Mouse (Mus musculus) heart, postnatal 36 days (tissue): ENCODE measurements at regions not wholly inside any gene's neighbourhood (a gene's known extent, or its start where the extent isn't known, plus 50 kb on each side); places are given as distances from the start of the nearest gene placed in this dataset.

Source experiments
- DNase-seq, 2 experiments: peaks; one replicate each; pipeline ENCODE4 v3.0.0; 2021 to 2022
- intact Hi-C: fragments of 180-260 bp; cut with DNase I; formaldehyde crosslinking; loops from one replicate; pipeline ENCODE4 v1.15.1; 2025

DNA sequence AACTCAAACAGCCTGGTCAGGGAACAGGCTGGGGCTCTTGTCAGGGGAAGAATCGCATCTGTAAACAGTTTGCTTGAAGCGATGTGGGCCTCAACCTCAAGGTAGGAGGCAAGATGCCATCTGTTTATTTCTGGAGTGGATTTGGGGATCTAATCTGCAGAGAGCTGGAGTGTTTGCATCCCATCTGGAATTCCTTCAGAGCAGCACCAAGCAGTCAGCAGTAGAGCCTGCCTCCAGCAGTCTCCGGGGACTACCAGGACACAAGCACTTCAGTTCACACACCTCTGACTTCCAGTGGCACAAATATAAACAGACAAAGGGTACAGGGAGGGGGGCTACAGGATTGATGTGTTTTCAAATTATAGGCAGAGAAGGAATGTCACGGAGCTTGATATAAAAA, 262.8 kb upstream of the Fermt1 start:
- intact Hi-C loops, result no loop called here
- DNase-seq, result no peak

DNA sequence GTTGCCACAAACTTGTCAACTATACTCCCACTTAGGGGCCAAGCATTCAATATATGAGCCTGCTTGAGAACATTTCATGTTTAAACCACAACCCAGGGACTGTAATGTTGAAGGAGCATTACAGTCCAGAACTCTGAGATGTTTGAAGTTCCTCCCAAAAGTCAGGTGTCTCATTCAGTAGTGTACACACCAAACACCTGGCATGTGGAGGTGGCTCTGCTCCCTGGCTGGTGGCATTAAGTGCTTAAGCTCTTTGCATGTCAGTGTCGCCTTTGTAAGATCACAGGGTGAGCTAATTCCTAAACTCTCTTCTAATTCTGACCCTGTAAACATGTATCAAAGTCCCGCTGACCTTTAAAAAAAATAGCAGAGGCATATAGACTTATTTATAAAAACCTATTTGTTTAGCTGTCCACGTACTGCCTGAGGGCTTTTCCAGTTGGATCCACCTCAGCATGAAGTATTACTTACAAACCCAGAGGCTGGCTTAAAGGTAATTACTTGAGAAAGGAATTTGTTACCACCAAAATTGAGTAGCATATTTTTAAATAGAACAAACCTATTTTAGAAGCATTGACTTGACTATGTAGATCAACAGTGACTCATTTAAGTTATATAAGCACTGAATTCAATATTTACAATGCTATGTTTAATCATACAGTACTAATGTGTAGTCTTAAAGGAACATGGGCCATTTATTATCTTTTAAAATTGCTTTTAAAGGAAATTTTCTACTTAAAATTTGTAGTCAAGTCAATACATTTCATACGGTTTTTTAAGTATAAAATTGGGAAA, 276.3 kb upstream of the Fermt1 start:
- intact Hi-C loops, result no loop called here
- no peak for DNase-seq

DNA sequence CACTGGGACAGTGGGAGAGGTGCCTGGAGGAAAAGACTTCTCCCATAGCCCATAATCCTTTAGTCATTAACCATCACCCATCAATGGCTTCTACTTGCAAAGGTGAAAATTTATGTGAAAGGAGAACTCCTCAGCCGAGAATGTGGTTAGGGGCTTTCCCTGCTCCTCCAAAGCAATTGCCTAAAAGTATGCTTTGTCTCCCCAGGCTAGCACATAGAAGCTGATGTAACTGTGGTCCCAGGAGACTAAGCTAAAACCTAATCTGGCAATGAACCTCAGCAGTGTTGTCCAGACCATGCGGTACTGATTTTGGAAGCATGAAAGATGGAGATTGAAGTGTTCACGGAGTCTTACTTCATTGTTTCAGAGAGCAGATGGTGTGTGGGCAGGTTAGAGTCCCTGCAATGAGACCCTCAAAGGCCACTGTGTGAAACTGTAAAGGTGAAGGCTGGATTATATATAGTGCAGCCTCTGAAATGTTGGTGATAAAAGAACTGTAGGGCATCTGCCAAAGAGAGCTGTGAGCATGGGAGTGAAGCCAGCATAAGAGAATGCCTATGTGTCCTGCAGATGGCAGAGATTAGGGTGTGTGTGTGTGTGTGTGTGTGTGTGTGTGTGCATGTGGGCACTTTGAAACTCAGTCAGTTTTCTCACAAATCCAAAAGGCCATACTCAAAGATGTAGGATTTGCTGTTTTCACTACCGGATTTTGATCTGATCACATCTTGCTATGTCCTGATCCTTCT, 289.6 kb upstream of the Fermt1 start:
- no peak for DNase-seq
- intact Hi-C loops, result no loop called here

DNA sequence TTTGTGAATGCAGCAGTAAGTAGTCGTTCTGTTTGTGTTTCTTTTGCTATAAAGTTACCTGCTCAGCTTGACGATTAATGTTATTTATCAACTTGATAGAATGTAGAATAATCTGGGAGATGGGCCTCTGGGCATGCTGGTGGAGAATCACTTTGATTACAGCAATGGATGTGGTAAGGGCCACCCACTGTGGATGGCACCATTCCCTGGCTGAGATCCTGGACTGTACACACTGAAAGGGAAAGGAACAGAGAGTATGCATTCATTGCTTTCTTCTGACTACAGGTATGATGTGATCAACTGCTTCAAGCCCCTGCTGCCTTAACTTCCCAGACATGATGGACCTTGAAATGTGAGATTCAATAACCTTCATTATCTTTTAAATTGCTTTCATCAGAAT, 299.8 kb upstream of the Bmp2 start:
- intact Hi-C loops, result no loop called here
- no peak for DNase-seq

DNA sequence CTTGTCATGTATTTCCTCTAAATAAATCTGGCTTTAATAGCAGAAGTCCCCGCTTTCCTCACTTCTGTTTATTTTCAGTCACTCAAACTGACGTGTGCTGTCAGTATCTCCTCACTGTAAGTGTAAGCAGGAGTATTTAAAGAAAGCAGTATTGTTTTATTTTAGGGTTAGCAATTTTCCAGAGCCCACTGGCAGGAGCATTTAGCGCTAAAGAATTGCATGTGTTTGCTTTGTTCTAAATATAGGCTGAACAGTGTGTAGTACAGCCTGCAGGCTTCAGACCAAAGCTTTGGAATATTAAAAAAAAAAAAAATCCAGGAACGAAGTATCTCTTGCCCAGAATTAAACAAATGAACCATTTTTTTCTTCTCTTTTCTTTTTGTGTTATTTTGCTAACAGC, 277.5 kb upstream of the Bmp2 start:
- intact Hi-C loops, result no loop called here
- no peak for DNase-seq

DNA sequence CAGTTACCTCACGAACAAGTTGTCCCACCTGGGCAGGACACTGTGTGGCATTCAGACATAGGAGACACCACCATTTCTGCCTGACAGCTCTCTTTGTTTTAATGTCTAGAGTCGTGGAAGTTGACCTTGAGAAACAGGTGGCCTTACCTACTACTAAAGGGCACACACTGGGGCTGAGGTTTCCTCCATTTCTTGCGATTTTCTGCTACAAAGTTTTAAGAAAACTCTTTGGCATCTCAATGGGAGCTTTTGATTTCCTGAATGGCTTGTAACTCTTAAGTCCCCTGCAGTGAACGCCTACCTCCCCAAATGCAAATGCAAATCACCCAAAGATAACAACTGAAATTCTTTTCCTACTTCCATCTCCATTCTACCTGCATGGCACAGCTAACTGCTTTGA, 273.4 kb upstream of the Bmp2 start:
- intact Hi-C loops, result no loop called here
- no peak for DNase-seq

DNA sequence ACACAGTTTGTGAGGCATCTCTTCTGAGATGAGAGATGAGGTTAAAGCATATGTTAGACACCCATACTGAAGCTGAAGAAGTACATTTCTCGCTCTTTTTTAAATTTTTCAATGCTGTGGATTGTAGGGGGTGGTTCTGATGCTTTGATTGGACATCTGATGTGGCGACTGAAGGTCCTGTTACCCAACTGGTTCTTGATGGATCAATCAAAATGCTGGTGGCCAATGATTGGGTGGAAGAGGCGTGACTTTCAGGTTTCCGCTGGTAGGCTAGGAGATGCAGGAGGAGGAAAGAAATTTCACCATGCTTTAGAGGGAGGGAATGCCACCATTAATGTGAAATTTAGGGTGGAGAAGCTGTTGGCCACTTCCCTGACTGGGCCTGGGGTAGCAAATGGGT, 272.7 kb upstream of the Bmp2 start:
- DNase-seq, result no peak
- intact Hi-C loops, result no loop called here

DNA sequence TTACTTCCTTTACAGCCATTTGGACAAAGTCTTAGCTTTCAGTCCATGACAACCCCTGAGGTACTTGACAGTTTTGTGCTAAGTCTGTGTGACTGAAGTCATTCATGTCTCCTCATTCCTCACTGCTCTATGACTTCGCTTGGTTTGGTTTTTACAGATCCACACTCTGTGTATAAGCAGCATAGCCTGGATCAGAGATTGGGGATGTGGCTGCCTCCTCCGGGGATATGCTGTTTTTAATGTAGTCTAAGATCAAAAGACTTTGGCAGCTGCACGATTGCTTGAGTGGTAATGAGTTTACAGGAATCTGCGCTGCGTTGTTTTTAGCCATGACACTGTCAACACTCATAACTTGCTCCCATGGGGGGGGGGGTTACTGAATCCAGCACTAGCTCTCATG, 269.3 kb upstream of the Bmp2 start:
- intact Hi-C loops, result no loop called here
- no peak for DNase-seq

DNA sequence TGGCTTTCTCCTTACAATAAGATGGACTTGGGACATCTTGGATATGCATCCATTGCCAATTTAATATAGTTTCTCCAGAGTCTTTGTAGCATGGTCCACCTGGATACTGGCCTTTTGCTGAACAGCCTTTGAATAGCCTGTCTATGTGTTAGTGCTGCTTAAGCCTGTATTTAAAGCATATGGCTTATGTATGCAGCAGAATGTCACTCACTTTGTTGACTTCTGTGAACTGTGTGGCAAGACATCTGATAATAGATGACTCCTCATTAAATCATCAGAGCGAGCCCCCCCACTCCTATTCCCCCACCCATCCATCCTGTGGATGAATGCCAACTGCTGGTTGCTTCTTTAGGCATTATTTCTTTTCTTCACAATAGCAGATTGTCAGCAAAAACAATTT, 268.2 kb upstream of the Bmp2 start:
- intact Hi-C loops, result no loop called here

DNA sequence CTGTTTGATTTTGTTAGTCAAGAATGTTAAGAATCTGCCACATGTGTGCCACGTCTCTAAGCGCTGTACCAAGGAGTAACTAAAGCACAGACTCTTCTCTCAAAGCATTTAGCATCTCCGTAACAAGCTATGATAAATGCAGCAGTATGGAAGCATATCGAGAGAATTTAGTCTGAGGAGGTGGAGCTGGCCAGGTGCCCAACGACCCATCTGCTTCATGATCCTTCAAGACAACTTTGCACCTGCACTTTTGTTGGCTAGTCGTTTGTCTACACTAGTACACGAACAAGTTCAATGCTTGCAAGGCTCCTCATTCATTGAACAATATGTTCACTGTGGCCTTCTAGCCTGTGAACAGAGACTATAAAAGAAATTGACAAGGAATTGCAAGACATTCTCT, 257.8 kb upstream of the Bmp2 start:
- intact Hi-C loops, result no loop called here
- DNase-seq, result no peak

More for the DNA sequence above, 268.2 kb upstream of the Bmp2 start:
- no peak for DNase-seq

DNA sequence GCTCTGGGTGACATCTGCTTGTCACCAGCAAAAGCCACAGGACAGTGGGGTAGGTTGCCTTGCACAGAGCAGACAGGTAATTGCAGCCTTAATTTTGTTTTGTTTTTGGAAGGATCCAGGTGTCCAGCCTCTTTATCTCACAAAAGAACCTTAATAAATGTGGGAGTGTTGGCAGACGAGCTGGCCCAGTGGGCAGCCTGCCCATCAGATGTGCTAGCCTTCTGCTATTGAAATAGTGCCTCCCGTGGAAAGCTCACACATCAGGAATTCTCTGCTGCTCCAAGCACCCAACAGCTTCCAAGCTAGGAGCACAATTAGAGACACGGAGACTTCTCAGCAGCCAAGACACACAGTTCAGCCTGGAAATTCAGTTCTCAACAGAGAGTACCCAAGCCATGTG, 246.0 kb upstream of the Bmp2 start:
- intact Hi-C loops, result no loop called here
- DNase-seq, result peak; percentile 10 to 18

DNA sequence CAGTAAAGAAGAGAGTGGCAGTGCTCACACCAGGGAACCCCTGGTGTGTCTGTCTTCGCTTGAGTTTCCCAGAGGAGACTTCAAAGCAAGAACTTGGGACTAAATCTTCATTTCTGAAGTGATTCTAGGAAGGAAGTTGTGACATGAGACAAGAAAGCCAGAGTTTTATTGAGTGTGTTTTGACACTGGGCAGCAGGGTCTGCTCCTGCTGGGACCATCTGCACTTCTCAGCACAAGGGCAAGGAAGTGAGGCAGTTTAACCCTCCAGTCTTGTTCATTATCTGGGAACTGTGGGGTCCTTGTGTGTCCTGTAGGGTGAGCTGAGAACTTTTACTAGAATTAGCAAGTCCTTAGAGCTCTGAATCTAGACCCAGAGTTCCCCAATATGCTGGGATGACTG, 241.0 kb upstream of the Bmp2 start:
- intact Hi-C loops, result no loop called here
- no peak for DNase-seq

DNA sequence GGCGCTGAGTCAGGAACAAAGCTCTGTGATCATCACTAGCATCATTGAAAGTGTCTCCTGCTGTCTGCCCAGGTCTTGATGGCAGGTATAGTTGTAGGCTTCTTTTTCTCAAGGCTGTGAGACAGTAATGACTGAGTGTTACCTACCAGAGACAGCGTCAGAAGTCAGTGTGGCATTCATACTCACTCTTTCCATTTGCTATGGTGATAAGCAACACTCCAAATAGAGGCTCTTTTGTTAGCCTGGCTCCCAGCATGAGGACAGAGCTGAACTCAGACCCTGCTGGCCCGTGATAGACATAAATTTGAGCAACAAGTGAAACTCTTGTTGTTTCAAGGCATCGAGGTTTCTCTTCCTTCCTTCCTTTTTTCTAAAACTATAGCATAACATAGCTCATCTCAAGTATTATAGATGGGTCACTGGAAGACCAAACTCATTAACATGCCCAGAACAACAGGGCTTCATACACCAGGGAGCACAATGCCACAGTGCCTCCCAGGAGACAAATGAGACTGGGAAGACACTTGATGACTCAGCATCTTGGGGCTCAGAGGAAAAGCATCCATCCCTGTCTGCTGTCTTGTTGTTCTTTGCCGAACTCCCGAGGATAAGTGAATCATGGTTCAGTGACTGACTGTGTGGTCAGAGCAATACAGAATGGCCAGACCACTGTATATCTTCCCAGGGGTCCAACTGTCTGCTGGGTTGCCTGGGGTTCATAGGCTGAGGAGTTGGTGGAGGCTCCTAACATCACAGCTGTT, 225.5 kb upstream of the Bmp2 start:
- intact Hi-C loops, result no loop called here
- no peak for DNase-seq

DNA sequence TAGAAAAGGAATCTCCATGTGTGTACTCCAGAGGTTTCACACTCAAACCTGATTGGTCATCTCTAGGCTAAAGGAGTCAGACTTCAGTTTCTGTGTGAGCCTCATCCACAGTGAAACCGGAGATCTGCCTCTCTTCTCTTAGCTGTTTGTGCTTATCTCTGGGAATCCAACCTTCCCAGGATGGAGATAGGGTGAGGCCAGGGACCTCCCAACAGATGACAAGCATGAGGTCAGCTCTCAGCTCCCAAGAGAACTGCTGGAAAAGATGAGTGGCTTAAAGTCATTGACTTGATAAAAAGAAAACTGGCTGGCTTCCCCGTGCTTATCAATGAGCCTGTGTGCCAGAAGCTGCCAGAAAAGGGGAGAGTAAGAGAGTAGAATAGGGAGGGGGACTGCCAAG, 224.3 kb upstream of the Bmp2 start:
- intact Hi-C loops, result no loop called here
- no peak for DNase-seq

DNA sequence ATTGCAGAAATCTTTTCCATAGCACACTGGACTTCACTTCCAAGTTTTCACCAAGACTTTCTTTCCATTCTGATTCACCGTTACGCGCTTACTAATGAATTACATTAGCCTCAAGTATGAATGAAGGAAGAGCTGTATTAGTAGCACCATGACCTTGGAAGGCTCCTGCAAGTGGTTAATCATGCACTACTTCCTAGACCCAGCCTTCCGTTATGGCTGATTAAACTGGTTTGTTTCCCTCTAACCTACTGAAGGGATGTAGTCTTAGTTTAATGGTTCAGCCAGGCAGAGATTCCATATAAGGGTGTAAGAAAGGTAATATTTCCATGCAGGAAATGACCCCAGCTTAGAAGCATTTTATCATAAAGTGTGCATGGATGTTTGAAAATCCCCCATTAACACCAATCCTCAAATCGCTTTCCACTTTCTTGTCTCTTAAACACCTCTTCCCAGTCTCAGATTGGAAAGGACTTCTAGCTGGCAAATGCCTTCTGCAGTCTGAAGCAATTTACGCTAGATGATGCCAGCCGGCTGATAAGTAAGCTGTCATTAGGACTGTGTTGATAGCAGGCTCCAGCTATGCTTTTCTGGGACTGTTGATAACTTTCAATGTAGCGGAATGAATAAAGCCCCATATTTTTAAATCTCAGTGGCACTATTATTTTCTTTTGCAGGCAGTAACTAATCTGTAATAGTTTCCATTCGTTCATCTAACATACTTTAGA, 215.6 kb upstream of the Bmp2 start:
- intact Hi-C loops, result no loop called here
- DNase-seq, result no peak

DNA sequence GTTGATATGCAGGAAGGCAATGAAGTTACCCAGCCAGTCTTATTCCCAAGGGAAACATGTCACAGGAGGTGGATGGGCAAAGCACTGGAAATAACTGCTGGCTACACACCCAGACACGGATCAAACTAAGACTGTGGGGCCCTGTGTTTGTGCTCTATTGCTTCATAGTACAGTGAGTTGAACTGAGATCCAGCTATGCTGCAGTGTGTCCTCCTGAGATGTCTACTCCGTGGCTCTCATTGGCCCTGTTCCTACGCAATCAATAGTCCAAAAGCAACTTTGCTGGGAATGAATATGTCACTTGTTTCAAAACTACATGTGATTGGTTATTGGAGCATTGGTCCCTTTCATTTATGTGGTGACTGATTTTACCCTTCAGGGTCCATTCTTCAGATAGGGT, 213.8 kb upstream of the Bmp2 start:
- intact Hi-C loops, result no loop called here
- DNase-seq, result no peak

DNA sequence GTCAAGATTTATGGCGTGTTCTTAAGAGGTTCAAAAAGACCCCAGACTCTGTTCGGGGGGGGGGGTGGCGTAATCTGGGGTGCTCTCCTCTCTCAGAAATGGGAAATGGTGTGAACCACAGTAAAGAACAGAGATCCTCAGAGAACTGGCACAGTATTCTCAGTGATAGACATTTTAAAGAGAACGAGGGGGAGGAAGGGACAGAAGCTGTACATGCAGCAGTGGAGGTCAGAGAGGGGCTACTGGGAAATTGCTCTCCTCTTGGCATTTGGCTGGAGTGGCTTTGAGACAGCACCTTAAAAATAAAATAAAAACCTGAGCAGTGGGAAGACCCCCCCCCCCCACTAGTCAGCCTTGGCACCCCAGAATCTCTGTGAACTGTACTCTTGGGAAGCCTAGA, 210.6 kb upstream of the Bmp2 start:
- intact Hi-C loops, result no loop called here

DNA sequence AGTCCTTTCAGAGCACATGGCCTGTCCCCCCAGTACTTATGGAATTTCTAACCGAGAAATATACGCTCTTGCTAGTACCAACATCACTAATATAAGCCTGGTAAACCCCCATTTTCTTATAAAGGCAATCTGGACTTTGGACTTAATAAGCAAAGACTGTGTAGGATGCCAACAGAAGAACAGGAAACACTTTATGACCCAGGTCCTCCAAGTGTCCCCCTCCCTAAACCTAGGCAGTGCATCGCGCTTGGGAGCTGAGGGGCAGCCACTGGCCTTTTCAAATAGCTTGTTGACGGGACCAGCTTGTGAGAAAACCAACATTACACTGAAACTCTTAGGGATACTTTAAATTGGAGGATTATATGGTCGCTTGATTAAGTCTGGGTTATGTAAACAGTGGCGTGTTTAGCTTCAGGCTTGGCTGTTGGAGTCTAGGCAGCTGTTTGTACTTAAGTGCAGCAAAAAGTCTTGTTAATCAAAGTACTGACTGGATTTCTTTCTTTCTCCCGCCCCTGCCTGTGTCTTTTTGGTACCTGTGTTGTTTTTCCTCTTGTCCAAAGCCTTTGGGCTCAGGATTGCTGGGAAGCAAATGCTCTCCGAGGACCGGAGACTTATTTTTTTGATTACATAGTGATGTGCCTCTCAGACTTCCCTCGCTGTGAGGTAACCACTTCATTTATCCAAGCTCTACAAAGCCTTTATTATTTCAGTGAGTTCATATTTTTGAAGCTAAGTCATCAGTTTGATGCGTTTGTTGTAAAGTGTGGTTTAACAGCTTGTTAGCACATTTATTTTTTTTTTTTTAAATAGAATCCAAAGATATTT, 205.8 kb upstream of the Bmp2 start:
- DNase-seq, result no peak

More for the DNA sequence above, 210.6 kb upstream of the Bmp2 start:
- DNase-seq, result no peak

DNA sequence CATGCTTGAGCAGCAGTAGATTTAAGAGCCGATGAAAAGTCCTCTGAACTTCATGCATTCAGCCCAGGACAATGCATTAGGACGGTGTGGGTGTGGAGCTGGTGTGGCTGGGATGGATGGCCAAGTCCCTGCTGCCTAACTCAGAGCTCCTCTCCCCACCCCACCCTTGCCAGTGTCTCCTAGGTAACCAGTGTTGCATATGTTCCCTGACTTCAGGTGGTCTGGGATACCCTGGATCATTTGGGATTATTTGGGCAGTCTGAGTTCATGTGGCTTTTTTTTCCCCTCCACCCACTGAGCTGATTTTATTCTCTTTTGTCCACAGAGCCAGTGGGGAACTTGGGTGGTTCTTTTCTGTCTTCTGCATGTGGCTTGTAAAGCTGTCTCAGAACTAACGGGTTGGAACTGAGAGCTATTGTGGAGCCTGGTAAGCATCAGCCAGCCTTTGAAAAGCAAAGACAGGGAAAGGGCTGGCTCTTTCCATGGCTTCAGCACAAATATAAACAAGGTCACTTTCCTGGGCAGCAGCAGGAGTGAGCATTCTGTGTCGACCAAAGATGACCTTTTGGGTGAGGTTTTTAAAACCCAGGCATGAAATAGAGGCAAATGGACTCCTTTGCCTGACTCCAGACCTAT, 205.1 kb upstream of the Bmp2 start:
- intact Hi-C loops, result no loop called here
- DNase-seq, result no peak

More for the DNA sequence above, 205.8 kb upstream of the Bmp2 start:
- intact Hi-C loops, result no loop called here

DNA sequence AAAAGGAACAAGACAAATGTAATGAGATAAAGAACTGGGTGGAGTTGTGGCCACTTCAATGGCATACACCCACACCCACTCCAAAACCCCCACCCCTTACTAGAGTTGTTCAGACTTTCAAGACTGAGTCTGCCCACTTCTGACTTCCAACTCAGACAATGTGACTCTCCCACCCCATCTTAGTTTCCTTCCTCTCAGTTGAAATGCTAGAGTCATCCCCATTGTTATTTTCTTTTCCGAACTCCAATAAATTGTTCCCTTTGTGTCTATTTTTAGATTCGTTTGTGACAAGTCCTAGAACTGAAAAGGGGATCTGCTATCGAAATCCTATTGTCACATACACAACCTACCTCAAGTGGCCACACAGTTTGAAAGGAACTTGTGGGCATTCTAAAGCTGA, 200.7 kb upstream of the Bmp2 start:
- no peak for DNase-seq
- intact Hi-C loops, result no loop called here
